Mouse (Mus musculus): Measurements from ENCODE around the gene Il34. TPM values are rescaled to one million over a fixed set of nuclear protein-coding genes. Genes with fewer than 3 reads are reported as not detected.

Il34 gene
- 59.8 and 64.3 TPM in 2 replicates for polyA plus RNA-seq (2021; fragmentation: Nextera tagmentation)
- long read RNA-seq, experiment 1, transcript Il34-201 (7 exons, 1,709 nt), result major isoform, 5 of 209 reads
- long read RNA-seq, experiment 1, partial matches to known transcripts, result 157 of 209 reads
- long read RNA-seq, experiment 1, other reads (novel, unspliced or antisense), result 47 of 209 reads
- long read RNA-seq, experiment 2, partial matches to known transcripts, result 46 of 61 reads
- long read RNA-seq, experiment 2, other reads (novel, unspliced or antisense), result 12 of 61 reads

GRCm38 (mm10) chr8:110805669-110806068, at the start of gene Il34:
Gene Il34 (minus strand): TSS chr8:110805924.

GRCm38 (mm10) chr8:110846405-110847170, 40.9 kb upstream of the Il34 start, which contains the start of the genes Cog4 and Sf3b3:
Gene Cog4 (plus strand): TSS chr8:110846600.
Gene Sf3b3 (minus strand): TSS chr8:110846787.

GRCm38 (mm10) chr8:110720685-110721598, 84.8 kb downstream of the Il34 start, which contains the start of gene Mtss1l:
Gene Mtss1l (plus strand): TSS chr8:110721476.

Other genes with a start within 250 kb of the Il34 start
- gene Vac14, start 187.3 kb downstream of the Il34 start, polyA plus RNA-seq (2021; fragmentation: Nextera tagmentation), result 6.0 and 20.4 TPM in 2 replicates
- 19.7 and 42.3 TPM in 2 replicates for gene Mtss1l, start 84.4 kb downstream of the Il34 start, polyA plus RNA-seq (2021; fragmentation: Nextera tagmentation)
- 21.5 and 30.2 TPM in 2 replicates for gene Cog4, start 40.7 kb upstream of the Il34 start, polyA plus RNA-seq (2021; fragmentation: Nextera tagmentation)
- 18.3 and 19.2 TPM in 2 replicates for gene Sf3b3, start 40.9 kb upstream of the Il34 start, polyA plus RNA-seq (2021; fragmentation: Nextera tagmentation)
- 3.6 and 4.3 TPM in 2 replicates for gene Fuk, start 96.6 kb upstream of the Il34 start, polyA plus RNA-seq (2021; fragmentation: Nextera tagmentation)
- 12.4 and 16.9 TPM in 2 replicates for gene St3gal2, start 114.0 kb upstream of the Il34 start, polyA plus RNA-seq (2021; fragmentation: Nextera tagmentation)
- gene Ddx19a, start 191.9 kb upstream of the Il34 start, polyA plus RNA-seq (2021; fragmentation: Nextera tagmentation), result 6.5 and 9.9 TPM in 2 replicates
- gene Ddx19b, start 225.8 kb upstream of the Il34 start, polyA plus RNA-seq (2021; fragmentation: Nextera tagmentation), result 4.1 and 5.3 TPM in 2 replicates
- gene Aars, start 227.2 kb upstream of the Il34 start, polyA plus RNA-seq (2021; fragmentation: Nextera tagmentation), result 44.8 and 49.3 TPM in 2 replicates